Mouse (Mus musculus) midbrain, embryonic 14.5 days (tissue): ENCODE data around the gene Phgr1. TPM values are rescaled to one million over a fixed set of nuclear protein-coding genes. Genes with fewer than 3 reads are reported as not detected.
A peak's percentile ranks its signal among the peaks of the same experiment; 100 is the strongest.

Experiments used
- ATAC-seq: fragments of 200-750 bp; cut with Nextera tagmentation; 2 replicates; pipeline ENCODE4 v1.8.0; 2017; ENCODE audit warnings: moderate number of reproducible peaks, moderate library complexity; ENCODE audit not compliant: low FRiP score, low TSS enrichment
- DNase-seq: peaks from one replicate; pipeline ENCODE4 v3.0.0-alpha.2; 2015
- H3K27ac ChIP-seq: fragments of 300-500 bp; sonication (generic); replicated peaks from 2 replicates; pipeline ENCODE4 v1.5.1; 2014; ENCODE audit warnings: mild to moderate bottlenecking, low read depth, low read length, moderate library complexity
- H3K27me3 ChIP-seq: fragments of 300-500 bp; sonication (generic); 2 replicates; pipeline ENCODE4 v1.6.1; 2014; ENCODE audit warnings: low read length, control low read depth, mixed read lengths; ENCODE audit not compliant: control insufficient read depth, insufficient read depth
- H3K36me3 ChIP-seq: fragments of 300-500 bp; sonication (generic); 2 replicates; pipeline ENCODE4 v1.6.1; 2014; ENCODE audit warnings: low read length, control low read depth; ENCODE audit not compliant: control insufficient read depth, insufficient read depth
- H3K4me1 ChIP-seq: fragments of 300-500 bp; sonication (generic); 2 replicates; pipeline ENCODE4 v1.6.1; 2014; ENCODE audit warnings: mild to moderate bottlenecking, antibody characterized with exemption, low read length, control low read depth; ENCODE audit not compliant: control insufficient read depth, insufficient read depth
- H3K4me2 ChIP-seq: fragments of 300-500 bp; sonication (generic); 2 replicates; pipeline ENCODE4 v1.6.1; 2014; ENCODE audit warnings: mild to moderate bottlenecking, low read length, moderate library complexity
- H3K4me3 ChIP-seq: fragments of 300-500 bp; sonication (generic); replicated peaks from 2 replicates; pipeline ENCODE4 v1.5.1; 2014; ENCODE audit warnings: low read depth, low read length
- H3K9ac ChIP-seq: fragments of 300-500 bp; sonication (generic); replicated peaks from 2 replicates; pipeline ENCODE4 v1.6.1; 2014; ENCODE audit warnings: mild to moderate bottlenecking, low read length, moderate library complexity
- H3K9me3 ChIP-seq: fragments of 300-500 bp; sonication (generic); 2 replicates; pipeline ENCODE4 v1.6.1; 2016; ENCODE audit warnings: low read length, control low read depth, mixed read lengths; ENCODE audit not compliant: control insufficient read depth
- WGBS: fragments of 180-500 bp; shearing (Covaris S2); extraction: QIAGEN DNeasy Blood & Tissue Kit; methylation state at CpG from one replicate; pipeline ENCODE4 v1.1.7; 2014; 5-methylcytosine and 5-hydroxymethylcytosine counted together
- polyA plus RNA-seq: library from polyadenylated mRNA; unstranded; fragments of >200 nt; fragmentation: Nextera tagmentation; extraction: Ambion mirVana; gene quantifications from 2 replicates; pipeline ENCODE4 v1.2.1, GENCODE M21; 2014

Gene Phgr1
- polyA plus RNA-seq, 1 experiment from 2014 or later = not detected

DNA sequence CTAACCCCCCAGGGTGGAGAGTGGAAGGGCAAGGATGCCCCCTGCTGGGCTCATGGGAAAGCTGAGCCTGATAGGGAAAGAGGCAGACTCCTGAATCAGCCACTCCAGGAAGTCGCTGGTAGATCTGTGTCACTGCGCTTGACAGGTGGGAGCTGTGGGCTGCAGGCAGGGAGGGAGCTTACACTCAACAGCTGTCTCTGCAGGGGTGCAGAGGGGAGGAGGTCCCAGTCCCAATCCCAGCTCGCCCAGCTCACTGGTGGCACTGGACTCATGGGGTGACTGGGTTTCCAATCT is 42.0 kb upstream of the Phgr1 start:
- Histone ChIP-seq H3K4me3 (no peak overlapping the region), H3K9me3 (no peaks in the 10 kb centered on the region), H3K27me3 (0 out of 2 replicates have a peak, but pooled peaks cover 5% of the 10 kb centered on the region), H3K9ac (no peak overlapping the region), H3K4me1 (peaks cover 5% of the 10 kb centered on the region; the same call in 1 of the 2 replicates), H3K27ac (no peak overlapping the region), H3K36me3 (no peaks in the 10 kb centered on the region), H3K4me2 (no peak overlapping the region)
- 20% methylated on average over 3 of the region's 3 CpGs for WGBS
- ATAC-seq (no peak), DNase-seq (peak; percentile 75)

- WGBS = 88% methylated on average over 5 of the region's 5 CpGs
- Histone ChIP-seq H3K36me3 (no peaks in the 10 kb centered on the region), H3K4me1 (peaks cover 5% of the 10 kb centered on the region; the same call in 1 of the 2 replicates), H3K27ac (no peak overlapping the region), H3K27me3 (0 out of 2 replicates have a peak, but pooled peaks cover 5% of the 10 kb centered on the region), H3K4me2 (no peak overlapping the region), H3K4me3 (no peak overlapping the region), H3K9me3 (no peaks in the 10 kb centered on the region), H3K9ac (no peak overlapping the region)
- DNase-seq = no peak
- no peak for ATAC-seq
Observed at GRCm38 (mm10) chr2:118731981-118732380, 40.6 kb upstream of the Phgr1 start.

DNA sequence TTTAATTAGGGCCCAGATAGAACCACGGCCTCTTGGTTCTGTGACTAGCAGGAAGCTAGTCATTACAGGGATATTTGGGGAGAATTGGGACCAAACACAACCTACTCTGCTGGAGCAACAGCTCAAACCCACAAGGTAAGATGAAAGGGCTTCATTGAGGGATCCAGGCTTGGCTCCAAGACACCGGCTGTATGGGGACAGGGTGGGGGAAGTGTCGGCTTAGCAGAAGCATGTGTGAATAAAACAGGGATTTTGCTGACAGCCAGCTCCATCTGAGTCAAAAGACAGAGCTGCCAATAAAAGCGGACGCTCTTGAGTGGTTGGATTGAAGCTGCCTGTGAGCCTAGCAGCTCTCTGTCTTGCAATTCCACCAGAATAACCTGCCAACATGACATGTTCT is 39.2 kb upstream of the Phgr1 start:
- no peak for DNase-seq
- ATAC-seq = no peak
- no peaks in the 10 kb centered on the region for H3K36me3 ChIP-seq

GRCm38 (mm10) chr2:118740341-118740740 is 32.2 kb upstream of the Phgr1 start:
- Histone ChIP-seq H3K4me2 (no peak overlapping the region), H3K36me3 (no peaks in the 10 kb centered on the region), H3K9me3 (no peaks in the 10 kb centered on the region), H3K27ac (no peak overlapping the region), H3K4me1 (peaks cover 8% of the 10 kb centered on the region; the same call in 1 of the 2 replicates), H3K9ac (no peak overlapping the region), H3K27me3 (peaks cover 6% of the 10 kb centered on the region; the same call in 1 of the 2 replicates), H3K4me3 (no peak overlapping the region)
- 68% methylated on average over 3 of the region's 3 CpGs for WGBS
- DNase-seq (no peak), ATAC-seq (no peak)

More for the DNA sequence above, 39.2 kb upstream of the Phgr1 start:
- Histone ChIP-seq H3K9ac (no peak overlapping the region), H3K27me3 (0 out of 2 replicates have a peak, but pooled peaks cover 5% of the 10 kb centered on the region), H3K4me1 (peaks cover 1% of the 10 kb centered on the region; the same call in 1 of the 2 replicates), H3K27ac (no peak overlapping the region), H3K4me2 (no peak overlapping the region), H3K9me3 (no peaks in the 10 kb centered on the region), H3K4me3 (no peak overlapping the region)
- 52% methylated on average over 5 of the region's 5 CpGs for WGBS

DNA sequence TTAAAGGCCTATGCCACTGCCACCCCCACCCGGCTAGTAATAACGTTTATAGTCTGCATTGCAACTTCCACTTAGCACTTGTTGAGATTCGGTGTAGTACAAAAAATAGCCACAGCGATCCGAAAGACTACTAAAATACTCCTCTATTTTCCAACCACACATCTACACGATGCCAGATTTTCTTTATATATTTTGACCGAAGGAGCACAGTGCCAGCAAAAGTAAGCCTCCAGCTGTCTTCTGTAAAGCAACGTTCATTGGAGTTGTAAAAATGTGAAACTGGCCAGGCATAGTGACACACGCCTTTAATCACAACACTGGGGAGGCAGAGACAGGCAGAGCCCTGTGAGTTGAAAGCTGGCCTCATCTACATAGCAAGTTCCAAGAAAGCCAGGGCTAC is 31.4 kb upstream of the Phgr1 start:
- H3K36me3 ChIP-seq = no peaks in the 10 kb centered on the region
- H3K4me3 ChIP-seq = no peak overlapping the region
- no peaks in the 10 kb centered on the region for H3K9me3 ChIP-seq
- peaks cover 6% of the 10 kb centered on the region; the same call in 1 of the 2 replicates for H3K27me3 ChIP-seq
- ATAC-seq (no peak), DNase-seq (no peak)
- H3K4me1 ChIP-seq = peaks cover 8% of the 10 kb centered on the region; the same call in 1 of the 2 replicates
- WGBS = 76% methylated on average over 9 of the region's 9 CpGs
- H3K4me2 ChIP-seq = no peak overlapping the region
- H3K9ac ChIP-seq = no peak overlapping the region
- no peak overlapping the region for H3K27ac ChIP-seq

DNA sequence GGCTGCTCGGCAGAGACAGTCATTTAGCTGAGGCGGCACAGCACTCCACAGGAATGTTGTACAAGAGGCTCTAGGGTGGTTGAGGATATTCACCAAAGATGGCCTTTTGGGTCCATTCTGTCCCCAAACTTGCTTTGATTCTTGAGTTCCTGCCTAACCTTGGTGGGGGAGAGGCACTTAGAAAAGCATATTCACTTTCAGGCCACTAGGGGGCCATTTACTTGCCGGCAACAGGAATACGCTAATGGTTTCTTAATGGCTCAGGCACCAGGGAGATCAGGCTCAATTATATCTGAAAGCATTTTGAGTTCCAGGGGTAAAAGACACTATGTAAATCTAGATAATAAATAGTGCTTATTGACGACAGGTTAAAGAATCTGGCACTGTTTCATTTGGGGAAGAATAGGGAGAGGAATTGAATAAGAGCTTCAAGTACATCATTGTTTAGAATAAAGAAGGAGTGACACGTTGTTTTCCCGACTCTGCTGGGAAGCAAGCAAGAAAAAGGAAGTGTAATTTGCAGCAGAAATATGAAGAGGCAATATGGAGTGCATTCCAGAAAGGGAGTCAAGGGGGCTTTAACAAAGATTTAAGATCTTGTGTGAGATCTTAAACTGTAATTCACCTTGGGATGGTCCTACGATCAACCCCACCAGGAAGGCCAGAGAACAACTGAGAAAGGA is 29.2 kb upstream of the Phgr1 start:
- ATAC-seq = no peak
- WGBS = 29% methylated on average over 8 of the region's 8 CpGs
- H3K9me3 ChIP-seq = no peaks in the 10 kb centered on the region
- peak; percentile 85 for DNase-seq
- H3K4me3 ChIP-seq = no peak overlapping the region
- H3K36me3 ChIP-seq = no peaks in the 10 kb centered on the region
- peaks cover 6% of the 10 kb centered on the region; the same call in 1 of the 2 replicates for H3K27me3 ChIP-seq
- H3K9ac ChIP-seq = no peak overlapping the region
- no peak overlapping the region for H3K27ac ChIP-seq
- peaks cover 23% of the 10 kb centered on the region for H3K4me1 ChIP-seq
- no peak overlapping the region for H3K4me2 ChIP-seq

DNA sequence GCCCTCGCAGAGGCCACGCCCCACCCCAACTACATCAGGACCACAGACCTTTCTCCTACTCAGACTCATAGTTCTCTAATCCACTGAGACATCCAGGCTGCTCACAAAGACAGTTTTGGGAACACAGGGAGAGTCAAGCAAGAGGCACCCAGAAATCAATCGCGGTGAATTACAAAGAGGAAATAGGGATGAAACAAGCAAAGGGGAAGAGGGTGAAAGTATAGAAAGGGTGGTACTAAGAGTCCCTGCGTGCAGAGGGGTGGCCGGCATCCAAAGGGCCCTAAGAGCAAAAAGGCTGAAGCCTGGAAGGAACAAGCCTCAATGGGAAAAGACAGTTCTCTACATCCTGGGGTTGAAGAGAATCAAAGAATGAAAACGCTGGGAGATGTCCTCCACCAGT is 27.9 kb upstream of the Phgr1 start:
- Histone ChIP-seq H3K27ac (no peak overlapping the region), H3K9me3 (no peaks in the 10 kb centered on the region), H3K9ac (no peak overlapping the region), H3K36me3 (no peaks in the 10 kb centered on the region), H3K4me1 (peaks cover 33% of the 10 kb centered on the region), H3K4me3 (peak overlapping the region; percentile 87; the same call in 1 of the 2 replicates), H3K4me2 (peak overlapping the region; percentile 92), H3K27me3 (peaks cover 6% of the 10 kb centered on the region; the same call in 1 of the 2 replicates)
- ATAC-seq = no peak
- WGBS = 3% methylated on average over 7 of the region's 7 CpGs
- DNase-seq = no peak

- WGBS = 1% methylated on average over 56 of the region's 57 CpGs
Observed at GRCm38 (mm10) chr2:118745232-118745884, 27.2 kb upstream of the Phgr1 start, which contains the start of gene Inafm2. TSS of gene Inafm2 (plus strand) at chr2:118745758.

More at GRCm38 (mm10) chr2:118745232-118745884, 27.2 kb upstream of the Phgr1 start, which contains the start of gene Inafm2:
- peak; percentile 90 for ATAC-seq
- H3K27me3 ChIP-seq = peaks cover 6% of the 10 kb centered on the region; the same call in 1 of the 2 replicates
- peak within 1 kb of the TSS; percentile 81 for H3K27ac ChIP-seq
- peak within 1 kb of the TSS; percentile 87 for H3K4me3 ChIP-seq
- no peaks in the 10 kb centered on the region for H3K36me3 ChIP-seq
- peak within 1 kb of the TSS; percentile 91 for H3K9ac ChIP-seq
- peak within 1 kb of the TSS; percentile 92 for H3K4me2 ChIP-seq
- peaks cover 39% of the 10 kb centered on the region for H3K4me1 ChIP-seq
- no peaks in the 10 kb centered on the region for H3K9me3 ChIP-seq
- DNase-seq = peak; percentile 97
